Mouse (Mus musculus) heart, postnatal 0 days (tissue): Measurements from ENCODE around the gene Defb21. TPM values are rescaled to one million over a fixed set of nuclear protein-coding genes. Genes with fewer than 3 reads are reported as not detected.
A peak's percentile ranks its signal among the peaks of the same experiment; 100 is the strongest.

Experiments used
- ATAC-seq: fragments of 200-750 bp; cut with Nextera tagmentation; 2 replicates; pipeline ENCODE4 v1.8.0; 2017; ENCODE audit warnings: low read depth, moderate number of reproducible peaks, moderate library complexity; ENCODE audit not compliant: insufficient read depth
- DNase-seq: peaks from one replicate; pipeline ENCODE4 v3.0.0-alpha.2; 2016; ENCODE audit warnings: low spot score
- H3K27ac ChIP-seq: fragments of 300-500 bp; sonication (generic); 2 replicates; pipeline ENCODE4 v1.5.1; 2014; ENCODE audit warnings: low read depth, mild to moderate bottlenecking
- H3K27me3 ChIP-seq: fragments of 300-500 bp; sonication (generic); 2 replicates; pipeline ENCODE4 v1.6.1; 2014; ENCODE audit warnings: low read length, mixed read lengths; ENCODE audit not compliant: control insufficient read depth, insufficient read depth
- H3K36me3 ChIP-seq: fragments of 300-500 bp; sonication (generic); replicated peaks from 2 replicates; pipeline ENCODE4 v1.6.1; 2014; ENCODE audit warnings: low read length, mixed read lengths; ENCODE audit not compliant: control insufficient read depth, insufficient read depth
- H3K4me1 ChIP-seq: fragments of 300-500 bp; sonication (generic); 2 replicates; pipeline ENCODE4 v1.6.1; 2014; ENCODE audit warnings: antibody characterized with exemption; ENCODE audit not compliant: control insufficient read depth, insufficient read depth
- H3K4me2 ChIP-seq: fragments of 300-500 bp; sonication (generic); 2 replicates; pipeline ENCODE4 v1.6.1; 2014; ENCODE audit warnings: low read depth, mild to moderate bottlenecking, low read length, moderate library complexity
- H3K4me3 ChIP-seq: fragments of 300-500 bp; sonication (generic); 2 replicates; pipeline ENCODE4 v1.5.1; 2014; ENCODE audit warnings: low read depth, low read length
- H3K9ac ChIP-seq: fragments of 300-500 bp; sonication (generic); replicated peaks from 2 replicates; pipeline ENCODE4 v1.6.1; 2014; ENCODE audit warnings: low read depth, low read length, mixed read lengths
- H3K9me3 ChIP-seq: fragments of 300-500 bp; sonication (generic); replicated peaks from 2 replicates; pipeline ENCODE4 v1.6.1; 2016; ENCODE audit warnings: low read length; ENCODE audit not compliant: control insufficient read depth
- CTCF ChIP-seq: IDR thresholded peaks from 2 replicates; pipeline ENCODE4 v1.5.1; 2016; ENCODE audit warnings: antibody characterized with exemption, control low read depth, low read depth
- EP300 ChIP-seq: IDR thresholded peaks from 2 replicates; pipeline ENCODE4 v1.6.1; 2016; ENCODE audit warnings: antibody characterized with exemption, low read depth
- WGBS: fragments of 180-500 bp; shearing (Covaris S2); extraction: QIAGEN DNeasy Blood & Tissue Kit; methylation state at CpG from one replicate; pipeline ENCODE4 v1.1.7; 2014; 5-methylcytosine and 5-hydroxymethylcytosine counted together
- polyA plus RNA-seq: library from polyadenylated mRNA; unstranded; fragments of >200 nt; fragmentation: Nextera tagmentation; extraction: Ambion mirVana; gene quantifications from 2 replicates; pipeline ENCODE4 v1.2.1, GENCODE M21; 2015
- total RNA-seq: library from RNA; depleted of rRNA; stranded (reverse); fragments of >200 nt; gene quantifications from 2 replicates; pipeline ENCODE4 v1.2.3, GENCODE M21; 2014; ENCODE audit warnings: low replicate concordance

Gene Defb21
- total and polyA plus RNA-seq, 2 experiments from 2014 or later = not detected

DNA sequence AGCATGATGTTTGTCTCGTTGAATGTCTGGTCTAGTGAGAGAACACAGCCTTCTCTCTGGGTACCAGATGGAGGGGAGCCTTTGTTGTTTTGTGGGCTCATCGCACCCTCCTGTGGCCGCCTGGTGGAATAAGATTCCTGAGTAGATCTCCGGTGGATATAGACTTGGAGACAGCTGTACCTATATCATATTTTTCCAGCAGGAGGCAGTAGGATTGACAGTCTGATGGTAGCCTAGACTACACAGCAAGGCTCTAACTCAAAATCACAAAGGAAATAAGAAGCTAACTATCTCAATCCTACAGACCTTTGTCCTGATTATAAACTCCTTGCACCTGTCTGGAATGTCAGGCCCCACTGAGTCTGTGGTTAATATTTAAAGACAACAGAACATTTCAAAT is 27.9 kb upstream of the Defb21 start:
- H3K4me2 ChIP-seq = no peak overlapping the region
- DNase-seq (no peak), ATAC-seq (peak; percentile 39)
- H3K9me3 ChIP-seq = no peaks in the 10 kb centered on the region
- TF ChIP-seq EP300 (no peak), CTCF (peak; percentile 51)
- H3K4me3 ChIP-seq = no peak overlapping the region
- no peaks in the 10 kb centered on the region for H3K4me1 ChIP-seq
- no peak overlapping the region for H3K9ac ChIP-seq
- WGBS = 20% methylated on average over 4 of the region's 4 CpGs
- H3K27me3 ChIP-seq = no peaks in the 10 kb centered on the region
- no peak overlapping the region for H3K27ac ChIP-seq
- no peaks in the 10 kb centered on the region for H3K36me3 ChIP-seq

DNA sequence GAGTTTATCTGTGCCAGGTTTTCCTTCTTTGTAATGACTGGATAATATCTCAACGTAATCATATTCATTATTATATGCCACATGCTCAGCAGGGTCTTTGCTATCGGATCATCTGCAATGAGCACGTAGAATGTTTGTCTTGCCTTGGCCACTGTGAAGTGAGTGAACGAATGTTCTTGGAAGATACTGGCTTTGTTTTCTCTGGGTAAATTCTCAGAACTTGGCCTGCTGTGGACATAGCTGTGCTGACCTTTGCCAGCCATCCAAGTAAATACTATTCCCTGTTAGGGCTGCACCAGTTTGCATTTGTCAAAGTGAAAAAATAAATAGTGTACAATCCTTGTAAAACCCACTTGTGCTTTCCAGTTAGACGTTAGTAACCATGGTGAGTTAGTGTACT is 24.4 kb upstream of the Defb21 start:
- TF ChIP-seq EP300 = no peak
- TF ChIP-seq CTCF = no peak
- DNase-seq (no peak), ATAC-seq (no peak)
- Histone ChIP-seq H3K4me3 (no peak overlapping the region), H3K27ac (no peak overlapping the region), H3K4me1 (no peaks in the 10 kb centered on the region), H3K36me3 (no peaks in the 10 kb centered on the region), H3K4me2 (no peak overlapping the region), H3K27me3 (no peaks in the 10 kb centered on the region), H3K9me3 (no peaks in the 10 kb centered on the region), H3K9ac (no peak overlapping the region)
- 71% methylated on average over 5 of the region's 5 CpGs for WGBS

DNA sequence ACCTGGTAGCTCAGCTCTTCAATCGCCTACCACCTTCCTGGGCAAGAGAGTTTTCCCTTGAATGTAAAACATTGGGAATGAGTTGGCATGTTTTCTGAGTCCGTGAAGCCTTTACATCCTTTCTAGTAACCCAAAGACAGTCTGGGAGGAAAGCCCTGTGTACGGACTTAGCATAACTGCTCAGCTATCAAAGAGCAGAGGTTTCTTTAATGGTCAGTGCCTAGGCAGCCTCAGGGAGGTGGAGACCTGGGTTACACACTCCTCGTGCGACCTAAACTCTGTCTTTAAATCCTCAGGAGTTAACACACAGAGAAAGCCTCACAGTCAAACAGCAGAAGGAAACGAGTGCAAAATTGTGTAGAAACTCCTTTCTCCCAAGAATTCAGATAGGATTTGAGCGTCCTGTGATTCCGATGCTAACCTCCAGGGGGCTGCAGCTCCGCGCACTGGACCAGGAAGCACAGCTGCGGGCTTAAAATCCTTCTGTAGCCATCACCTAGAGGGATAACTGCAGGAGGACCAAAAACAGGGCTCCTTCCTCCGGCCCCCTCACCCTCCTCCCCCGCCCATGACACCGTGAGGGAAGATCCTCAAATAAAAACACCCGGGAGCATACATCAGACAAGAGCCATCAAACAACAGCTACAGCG is 18.6 kb upstream of the Defb21 start:
- DNase-seq (peak; percentile 19), ATAC-seq (no peak)
- Histone ChIP-seq H3K36me3 (no peaks in the 10 kb centered on the region), H3K27me3 (no peaks in the 10 kb centered on the region), H3K4me1 (no peaks in the 10 kb centered on the region), H3K9me3 (no peaks in the 10 kb centered on the region), H3K4me2 (no peak overlapping the region), H3K27ac (no peak overlapping the region), H3K9ac (no peak overlapping the region), H3K4me3 (no peak overlapping the region)
- TF ChIP-seq CTCF (peak; percentile 72), EP300 (no peak)
- 11% methylated on average over 16 of the region's 16 CpGs for WGBS

DNA sequence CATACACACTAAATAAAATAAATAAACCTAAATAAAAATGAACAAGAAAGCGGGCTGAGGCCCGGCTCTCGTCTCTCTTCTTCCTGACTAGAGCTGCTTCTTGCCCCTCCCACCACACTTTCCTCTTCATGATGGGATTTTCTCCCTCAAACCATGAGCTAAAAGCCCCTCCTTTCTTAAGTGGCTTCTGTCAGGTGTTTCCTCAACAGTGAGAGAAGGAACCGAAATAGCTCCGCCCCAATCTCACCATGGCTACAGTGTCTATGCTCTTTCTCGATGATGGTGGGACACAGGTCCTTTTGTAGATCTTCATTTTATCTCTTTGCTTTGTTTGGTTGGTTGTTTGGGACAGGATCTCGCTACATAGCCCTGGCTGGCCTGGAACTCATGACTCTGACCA is 15.9 kb upstream of the Defb21 start:
- H3K9me3 ChIP-seq = no peaks in the 10 kb centered on the region
- no peak for ATAC-seq

DNA sequence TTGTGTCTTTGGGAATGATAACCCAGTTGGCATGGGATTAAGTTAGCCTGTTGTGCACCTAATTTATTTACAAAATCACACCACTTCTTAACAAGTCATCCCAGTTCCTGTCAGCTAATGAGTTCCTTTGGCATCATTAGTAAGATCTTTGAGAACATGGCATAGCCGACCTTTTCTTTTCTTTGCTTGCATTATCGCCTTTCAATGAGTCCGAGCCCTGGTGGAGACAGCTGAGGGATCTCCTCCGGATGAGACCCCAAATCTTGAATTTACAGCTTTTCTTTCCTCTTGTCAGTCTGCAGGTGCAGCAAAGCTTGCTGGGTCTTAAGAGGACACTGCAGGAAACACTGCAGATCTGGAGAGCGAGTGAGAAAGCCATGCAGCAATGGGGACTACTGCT is 3.5 kb upstream of the Defb21 start, which contains the start of gene Gm17416:
Gm17416 (plus strand) TSS at position 301 of the 400 bp plus-strand sequence.
- Histone ChIP-seq H3K4me1 (no peaks in the 10 kb centered on the region), H3K27me3 (no peaks in the 10 kb centered on the region), H3K9me3 (no peaks in the 10 kb centered on the region), H3K9ac (no peak within 1 kb of the TSS), H3K27ac (no peak within 1 kb of the TSS), H3K4me3 (no peak within 1 kb of the TSS), H3K4me2 (no peak within 1 kb of the TSS), H3K36me3 (no peaks in the 10 kb centered on the region)
- ATAC-seq (no peak), DNase-seq (no peak)
- no peak for TF ChIP-seq CTCF
- no peak for TF ChIP-seq EP300
- 85% methylated on average over 5 of the region's 5 CpGs for WGBS

More for the DNA sequence above, 15.9 kb upstream of the Defb21 start:
- 81% methylated on average over 7 of the region's 7 CpGs for WGBS
- no peak for DNase-seq
- no peaks in the 10 kb centered on the region for H3K36me3 ChIP-seq
- H3K27ac ChIP-seq = no peak overlapping the region
- TF ChIP-seq EP300 (no peak), CTCF (no peak)
- no peak overlapping the region for H3K4me2 ChIP-seq
- no peak overlapping the region for H3K4me3 ChIP-seq
- H3K9ac ChIP-seq = no peak overlapping the region
- no peaks in the 10 kb centered on the region for H3K4me1 ChIP-seq
- H3K27me3 ChIP-seq = no peaks in the 10 kb centered on the region

DNA sequence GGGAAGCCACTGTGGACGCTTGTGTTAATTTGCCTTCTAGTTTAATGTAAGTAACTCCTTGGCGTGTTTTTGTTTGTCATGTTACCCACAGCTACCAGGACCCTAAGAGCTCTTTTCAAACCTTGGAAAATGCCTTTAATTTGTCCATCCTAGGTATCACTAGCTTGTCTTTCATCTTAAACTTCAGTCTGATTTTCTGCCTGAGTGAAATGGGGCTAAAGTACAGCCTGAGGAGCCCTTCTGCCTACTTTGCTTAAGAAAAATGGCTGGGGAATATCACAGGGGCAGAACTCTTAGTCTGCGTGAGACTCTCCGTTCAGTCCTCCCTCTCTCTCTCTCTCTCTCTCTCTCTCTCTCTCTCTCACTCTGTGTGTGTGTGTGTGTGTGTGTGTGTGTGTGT is 2.7 kb upstream of the Defb21 start:
- 71% methylated on average over 4 of the region's 4 CpGs for WGBS
- no peak for ATAC-seq
- no peak overlapping the region for H3K9ac ChIP-seq

More for the DNA sequence above, 2.7 kb upstream of the Defb21 start:
- no peaks in the 10 kb centered on the region for H3K36me3 ChIP-seq
- TF ChIP-seq EP300 (no peak), CTCF (no peak)
- H3K4me3 ChIP-seq = no peak overlapping the region
- H3K4me1 ChIP-seq = no peaks in the 10 kb centered on the region
- no peak overlapping the region for H3K27ac ChIP-seq
- H3K9me3 ChIP-seq = no peaks in the 10 kb centered on the region
- no peak overlapping the region for H3K4me2 ChIP-seq
- no peak for DNase-seq
- H3K27me3 ChIP-seq = no peaks in the 10 kb centered on the region
